Mouse (Mus musculus): ENCODE data around the gene Aak1. TPM values are rescaled to one million over a fixed set of nuclear protein-coding genes. Genes with fewer than 3 reads are reported as not detected.
"Not testable (repeated sequence)": the region's sequence is repeated elsewhere in the genome, so short reads cannot be mapped to it uniquely, and the experiment has no call there.

Gene Aak1
- polyA plus RNA-seq, 1 experiment: 24.0 TPM

GRCm38 (mm10) chr6:87026980-87027379, 177.7 kb downstream of the Aak1 start:
- H3K4me1 ChIP-seq (ENCODE audit: control insufficient read depth, insufficient read depth, low read length): peaks cover 28% of the 10 kb centered on the region
- no peak for TF ChIP-seq POLR2A (IDR thresholded peaks at IDR 0.05; ENCODE audit: borderline replicate concordance, low read depth, low read length)
- H3K27ac ChIP-seq (ENCODE audit: insufficient read depth, low read depth, low read length): peak overlapping the region; percentile 23
- no peak overlapping the region for H3K4me3 ChIP-seq (ENCODE audit: insufficient read depth, low read length)

- Histone ChIP-seq H3K4me3 (ENCODE audit: insufficient read depth, low read length) (no peak overlapping the region), H3K4me1 (ENCODE audit: control insufficient read depth, insufficient read depth, low read length) (peaks cover 26% of the 10 kb centered on the region), H3K27ac (ENCODE audit: insufficient read depth, low read depth, low read length) (no peak overlapping the region)
- no peak for TF ChIP-seq CTCF (IDR thresholded peaks at IDR 0.05; ENCODE audit: low read depth, low read length)
- no peak for TF ChIP-seq POLR2A (IDR thresholded peaks at IDR 0.05; ENCODE audit: borderline replicate concordance, low read depth, low read length)
Observed at GRCm38 (mm10) chr6:87028881-87029280, 179.6 kb downstream of the Aak1 start.

- not testable (repeated sequence) for H3K27ac ChIP-seq (ENCODE audit: insufficient read depth, low read depth, low read length); H3K4me3 ChIP-seq (ENCODE audit: insufficient read depth, low read length)
- H3K4me1 ChIP-seq (ENCODE audit: control insufficient read depth, insufficient read depth, low read length): peaks cover 24% of the 10 kb centered on the region
Observed at GRCm38 (mm10) chr6:87031310-87031709, 182.0 kb downstream of the Aak1 start.

GRCm38 (mm10) chr6:87032401-87032800, 183.1 kb downstream of the Aak1 start:
- Histone ChIP-seq H3K4me3 (ENCODE audit: insufficient read depth, low read length) (no peak overlapping the region), H3K4me1 (ENCODE audit: control insufficient read depth, insufficient read depth, low read length) (peaks cover 16% of the 10 kb centered on the region), H3K27ac (ENCODE audit: insufficient read depth, low read depth, low read length) (no peak overlapping the region)
- TF ChIP-seq CTCF (IDR thresholded peaks at IDR 0.05; ENCODE audit: low read depth, low read length): no peak
- no peak for TF ChIP-seq POLR2A (IDR thresholded peaks at IDR 0.05; ENCODE audit: borderline replicate concordance, low read depth, low read length)

- H3K27ac ChIP-seq (ENCODE audit: insufficient read depth, low read depth, low read length): no peak overlapping the region
- peaks cover 11% of the 10 kb centered on the region for H3K4me1 ChIP-seq (ENCODE audit: control insufficient read depth, insufficient read depth, low read length)
- no peak overlapping the region for H3K4me3 ChIP-seq (ENCODE audit: insufficient read depth, low read length)
- TF ChIP-seq CTCF (IDR thresholded peaks at IDR 0.05; ENCODE audit: low read depth, low read length): no peak
- no peak for TF ChIP-seq POLR2A (IDR thresholded peaks at IDR 0.05; ENCODE audit: borderline replicate concordance, low read depth, low read length)
Observed at GRCm38 (mm10) chr6:87034395-87034794, 185.1 kb downstream of the Aak1 start.

GRCm38 (mm10) chr6:87037826-87038620, 188.7 kb downstream of the Aak1 start:
- H3K4me3 ChIP-seq (ENCODE audit: insufficient read depth, low read length): no peak overlapping the region
- TF ChIP-seq CTCF (IDR thresholded peaks at IDR 0.05; ENCODE audit: low read depth, low read length) (no peak), POLR2A (IDR thresholded peaks at IDR 0.05; ENCODE audit: borderline replicate concordance, low read depth, low read length) (no peak)
- H3K27ac ChIP-seq (ENCODE audit: insufficient read depth, low read depth, low read length): no peak overlapping the region
- H3K4me1 ChIP-seq (ENCODE audit: control insufficient read depth, insufficient read depth, low read length): peaks cover 11% of the 10 kb centered on the region

GRCm38 (mm10) chr6:87039161-87039560, 189.8 kb downstream of the Aak1 start:
- TF ChIP-seq POLR2A (IDR thresholded peaks at IDR 0.05; ENCODE audit: borderline replicate concordance, low read depth, low read length): no peak
- TF ChIP-seq CTCF (IDR thresholded peaks at IDR 0.05; ENCODE audit: low read depth, low read length): no peak
- no peak overlapping the region for H3K4me3 ChIP-seq (ENCODE audit: insufficient read depth, low read length)
- peaks cover 17% of the 10 kb centered on the region for H3K4me1 ChIP-seq (ENCODE audit: control insufficient read depth, insufficient read depth, low read length)
- H3K27ac ChIP-seq (ENCODE audit: insufficient read depth, low read depth, low read length): no peak overlapping the region

GRCm38 (mm10) chr6:87040971-87041370, 191.7 kb downstream of the Aak1 start:
- no peak overlapping the region for H3K4me3 ChIP-seq (ENCODE audit: insufficient read depth, low read length)
- TF ChIP-seq CTCF (IDR thresholded peaks at IDR 0.05; ENCODE audit: low read depth, low read length) (no peak), POLR2A (IDR thresholded peaks at IDR 0.05; ENCODE audit: borderline replicate concordance, low read depth, low read length) (no peak)
- H3K4me1 ChIP-seq (ENCODE audit: control insufficient read depth, insufficient read depth, low read length): peaks cover 24% of the 10 kb centered on the region
- H3K27ac ChIP-seq (ENCODE audit: insufficient read depth, low read depth, low read length): no peak overlapping the region

GRCm38 (mm10) chr6:87041431-87041830, 192.1 kb downstream of the Aak1 start:
- TF ChIP-seq CTCF (IDR thresholded peaks at IDR 0.05; ENCODE audit: low read depth, low read length) (no peak), POLR2A (IDR thresholded peaks at IDR 0.05; ENCODE audit: borderline replicate concordance, low read depth, low read length) (no peak)
- H3K4me3 ChIP-seq (ENCODE audit: insufficient read depth, low read length): 0 out of 2 replicates have a peak overlapping the region, but pooled peaks have one; percentile 66
- no peak overlapping the region for H3K27ac ChIP-seq (ENCODE audit: insufficient read depth, low read depth, low read length)
- H3K4me1 ChIP-seq (ENCODE audit: control insufficient read depth, insufficient read depth, low read length): peaks cover 25% of the 10 kb centered on the region

- TF ChIP-seq CTCF (IDR thresholded peaks at IDR 0.05; ENCODE audit: low read depth, low read length) (no peak), POLR2A (IDR thresholded peaks at IDR 0.05; ENCODE audit: borderline replicate concordance, low read depth, low read length) (no peak)
- Histone ChIP-seq H3K4me1 (ENCODE audit: control insufficient read depth, insufficient read depth, low read length) (peaks cover 25% of the 10 kb centered on the region), H3K4me3 (ENCODE audit: insufficient read depth, low read length) (peak overlapping the region; percentile 66), H3K27ac (ENCODE audit: insufficient read depth, low read depth, low read length) (peak overlapping the region; percentile 79)
Observed at GRCm38 (mm10) chr6:87042004-87042336, 192.7 kb downstream of the Aak1 start.

All from bone marrow macrophage, adult 2 months (primary cell).